Mouse (Mus musculus) erythroblast, embryonic 14.5 days (primary cell): ENCODE measurements around the gene Fmnl1.

Source experiments
- GATA1 ChIP-seq: IDR thresholded peaks from 2 replicates; pipeline ENCODE4 v1.6.1; 2012; ENCODE audit warnings: low read length, inconsistent platforms, mixed read lengths
- TAL1 ChIP-seq: IDR thresholded peaks from 3 replicates; pipeline ENCODE4 v1.6.1; 2012; ENCODE audit warnings: low read length, inconsistent platforms, mixed read lengths

DNA sequence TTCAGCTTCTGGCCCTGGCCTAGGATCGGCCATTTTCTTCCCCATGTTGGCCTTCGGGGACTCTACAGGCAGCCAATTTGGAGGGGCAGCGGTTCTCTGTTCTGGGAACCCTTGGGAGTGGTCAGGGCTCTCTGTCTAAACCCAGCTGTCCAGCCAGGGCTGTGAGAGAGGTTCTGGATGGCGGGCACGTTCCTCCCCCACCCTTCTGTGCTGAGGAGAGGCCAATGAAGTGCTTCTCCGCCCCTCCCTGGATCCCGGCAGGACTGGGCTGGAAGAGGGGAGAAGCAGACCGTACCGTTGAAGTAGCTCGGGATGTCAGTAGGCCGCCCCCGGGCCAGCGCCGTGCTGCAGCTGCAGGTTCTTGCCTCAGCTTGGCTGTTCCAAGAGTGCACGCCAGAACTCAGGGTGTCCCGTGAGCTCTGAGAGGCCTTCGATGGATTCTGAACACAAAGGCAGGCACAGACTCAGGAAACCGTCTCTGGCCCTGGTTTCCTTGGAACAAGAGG, 53.1 kb downstream of the Fmnl1 start:
- TF ChIP-seq GATA1 = no peak
- no peak for TF ChIP-seq TAL1
